Mouse (Mus musculus): ENCODE measurements at regions not wholly inside any gene's neighbourhood (a gene's known extent, or its start where the extent isn't known, plus 50 kb on each side); places are given as distances from the start of the nearest gene placed in this dataset.

- DNase-seq (ENCODE audit: low spot score in 2 of 2): no peak
Observed at GRCm38 (mm10) chr7:34506816-34507215, 113.7 kb upstream of the Lsm14a start.

GRCm38 (mm10) chr7:34493892-34494291 lies 100.8 kb upstream of the Lsm14a start:
- DNase-seq (ENCODE audit: low spot score in 2 of 2): peak in 1 of 2 experiments; percentile 9

GRCm38 (mm10) chr7:34484908-34485598 lies 91.9 kb upstream of the Lsm14a start:
- DNase-seq (ENCODE audit: low spot score in 2 of 2): no peak

- no peak for DNase-seq (ENCODE audit: low spot score in 2 of 2)
Observed at GRCm38 (mm10) chr7:34483368-34483767, 90.3 kb upstream of the Lsm14a start.

- DNase-seq (ENCODE audit: low spot score in 2 of 2): no peak
Observed at GRCm38 (mm10) chr7:34480771-34481170, 87.7 kb upstream of the Lsm14a start.

- DNase-seq (ENCODE audit: low spot score in 2 of 2): no peak
Observed at GRCm38 (mm10) chr7:34471003-34471402, 77.9 kb upstream of the Lsm14a start.

GRCm38 (mm10) chr7:34462069-34462468 lies 69.0 kb upstream of the Lsm14a start:
- peak; percentile 38 to 54 for DNase-seq (ENCODE audit: low spot score in 2 of 2)

GRCm38 (mm10) chr7:34459834-34460495 lies 66.8 kb upstream of the Lsm14a start:
- DNase-seq (ENCODE audit: low spot score in 2 of 2): no peak

GRCm38 (mm10) chr7:34458851-34459250 lies 65.7 kb upstream of the Lsm14a start:
- DNase-seq (ENCODE audit: low spot score in 2 of 2): no peak

GRCm38 (mm10) chr7:34448364-34448763 lies 55.2 kb upstream of the Lsm14a start:
- DNase-seq (ENCODE audit: low spot score in 2 of 2): no peak

GRCm38 (mm10) chr7:34444263-34444662 lies 51.1 kb upstream of the Lsm14a start:
- DNase-seq (ENCODE audit: low spot score in 2 of 2): peak; percentile 8 to 16
